Mouse (Mus musculus): ENCODE results near the gene Aff3.

GRCm38 (mm10) chr1:38509301-38509700 lies 155.5 kb downstream of the Aff3 start:
- no peak for TF ChIP-seq CTCF (IDR thresholded peaks at IDR 0.05)
- no peak for TF ChIP-seq POLR2A (IDR thresholded peaks at IDR 0.05; ENCODE audit: insufficient read depth, low read depth, low read length)
- TF ChIP-seq EP300 (IDR thresholded peaks at IDR 0.05; ENCODE audit: insufficient read depth, low read depth, low read length): no peak
